Mouse (Mus musculus) kidney, postnatal 36 days (tissue): Measurements from ENCODE around the gene Prf1.

ENCODE experiments used
- DNase-seq, 2 experiments: peaks; one replicate each; pipeline ENCODE4 v3.0.0; 2021 to 2022; ENCODE audit warnings: mixed read lengths in 2 of 2

Gene Prf1

GRCm38 (mm10) chr10:61290016-61290415 is 7.6 kb upstream of the Prf1 start:
- DNase-seq = no peak

GRCm38 (mm10) chr10:61290479-61290878 is 7.2 kb upstream of the Prf1 start:
- no peak for DNase-seq

- no peak for DNase-seq
These were observed 3.4 kb upstream of the Prf1 start for GRCm38 (mm10) chr10:61294242-61294641.

GRCm38 (mm10) chr10:61296713-61297445 is 754 bp upstream of the Prf1 start:
- no peak for DNase-seq

GRCm38 (mm10) chr10:61300996-61301395 is 3.4 kb downstream of the Prf1 start:
- DNase-seq = peak; percentile 30 to 36

- no peak for DNase-seq
These were observed 6.4 kb downstream of the Prf1 start for GRCm38 (mm10) chr10:61304046-61304445.

- DNase-seq = no peak
These were observed 8.4 kb downstream of the Prf1 start for GRCm38 (mm10) chr10:61305928-61306590.

GRCm38 (mm10) chr10:61308706-61309320 is 11.2 kb downstream of the Prf1 start:
- DNase-seq = peak; percentile 26 to 38

GRCm38 (mm10) chr10:61312159-61312558 is 14.5 kb downstream of the Prf1 start:
- peak; percentile 20 to 23 for DNase-seq

- peak; percentile 41 to 55 for DNase-seq
These were observed 15.1 kb downstream of the Prf1 start for GRCm38 (mm10) chr10:61312754-61313153.

- DNase-seq = peak; percentile 24 to 27
These were observed 16.1 kb downstream of the Prf1 start for GRCm38 (mm10) chr10:61313750-61314149.

GRCm38 (mm10) chr10:61315324-61315880 is 17.8 kb downstream of the Prf1 start:
- no peak for DNase-seq

GRCm38 (mm10) chr10:61318527-61318926 is 20.9 kb downstream of the Prf1 start:
- DNase-seq = no peak

GRCm38 (mm10) chr10:61324717-61325116 is 27.1 kb downstream of the Prf1 start:
- no peak for DNase-seq

GRCm38 (mm10) chr10:61325782-61326328 is 28.2 kb downstream of the Prf1 start:
- no peak for DNase-seq

- DNase-seq = no peak
These were observed 29.9 kb downstream of the Prf1 start for GRCm38 (mm10) chr10:61327545-61327944.

GRCm38 (mm10) chr10:61328927-61329326 is 31.3 kb downstream of the Prf1 start:
- DNase-seq = no peak

- no peak for DNase-seq
These were observed 33.4 kb downstream of the Prf1 start for GRCm38 (mm10) chr10:61331046-61331445.

- no peak for DNase-seq
These were observed 36.9 kb downstream of the Prf1 start for GRCm38 (mm10) chr10:61334545-61334944.

- DNase-seq = peak; percentile 73 to 93
These were observed 38.5 kb downstream of the Prf1 start for GRCm38 (mm10) chr10:61336137-61336536.

- no peak for DNase-seq
These were observed 39.0 kb downstream of the Prf1 start for GRCm38 (mm10) chr10:61336592-61336991.

GRCm38 (mm10) chr10:61337665-61338064 is 40.0 kb downstream of the Prf1 start:
- DNase-seq = no peak

GRCm38 (mm10) chr10:61339216-61339615 is 41.6 kb downstream of the Prf1 start:
- DNase-seq = peak in 1 of 2 experiments; percentile 17
